Mouse (Mus musculus): ENCODE measurements around the gene Taar7e. TPM values are rescaled to one million over a fixed set of nuclear protein-coding genes. Genes with fewer than 3 reads are reported as not detected.

Taar7e gene
- polyA plus RNA-seq (2021; fragmentation: Nextera tagmentation), result not detected in 2 replicates
- long read RNA-seq, experiment 1, result 0 reads
- long read RNA-seq, experiment 2, result 0 reads

GRCm38 (mm10) chr10:24037314-24037713 is at the start of gene Taar7e:
Gene Taar7e, plus strand, starts transcription at chr10:24037614.

DNA sequence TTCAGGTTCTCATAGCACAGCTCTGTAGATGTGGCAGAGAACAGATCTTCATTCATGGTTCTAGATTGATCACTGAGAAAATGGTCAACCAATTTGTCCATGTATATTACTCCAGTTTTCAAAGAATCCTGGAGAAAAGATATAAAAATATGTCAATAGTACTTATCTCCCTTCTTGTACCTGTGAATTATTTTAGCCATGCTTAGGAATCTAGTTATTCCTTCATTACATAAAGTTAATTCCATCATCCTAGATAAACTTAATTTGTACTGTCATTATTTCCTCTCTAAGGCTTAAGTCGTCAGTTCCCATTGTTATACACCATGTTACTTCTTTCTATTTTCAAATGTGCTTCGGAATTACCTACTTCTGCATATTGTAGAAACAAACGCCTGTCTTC is 44.0 kb upstream of the Taar7e start, which contains the start of gene Taar7a:
Taar7a (minus strand) TSS at position 101 of the 400 bp plus-strand sequence.

DNA sequence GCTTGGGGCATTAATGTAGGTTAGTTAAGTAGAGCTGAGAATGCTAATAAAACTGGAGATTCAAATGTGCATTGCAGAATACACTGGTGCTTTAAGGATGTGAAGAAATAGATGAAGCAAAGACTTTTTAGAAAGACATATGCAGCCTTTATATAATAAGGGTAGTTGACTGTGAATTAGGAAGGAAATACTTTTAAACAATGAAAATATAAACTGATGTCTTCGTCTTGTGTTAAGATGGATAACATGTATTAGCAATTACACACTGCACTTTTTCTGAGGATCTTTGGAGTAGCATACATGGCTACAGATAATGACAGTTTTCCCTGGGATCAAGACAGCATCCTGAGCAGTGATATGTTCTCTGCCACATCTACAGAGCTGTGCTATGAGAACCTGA is 37.8 kb upstream of the Taar7e start, which contains the start of gene Taar7b:
Taar7b (plus strand) TSS at position 301 of the 400 bp plus-strand sequence.

DNA sequence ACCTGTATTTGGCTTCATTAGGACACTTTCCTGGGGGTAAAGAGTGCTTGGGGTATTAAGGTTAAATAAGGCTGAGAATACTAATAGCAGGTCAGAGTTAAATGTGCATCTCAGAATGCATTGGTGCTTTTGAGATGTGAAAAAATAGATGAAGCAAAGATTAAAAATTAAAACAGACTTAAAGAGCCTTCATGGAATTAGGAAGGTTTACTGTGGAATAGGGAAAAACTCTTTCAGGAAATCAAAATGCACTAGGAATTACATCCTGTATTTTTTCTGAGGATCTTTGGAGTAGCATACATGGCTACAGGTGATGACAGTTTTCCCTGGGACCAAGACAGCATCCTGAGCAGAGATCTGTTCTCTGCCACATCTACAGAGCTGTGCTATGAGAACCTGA is 10.5 kb upstream of the Taar7e start, which contains the start of gene Taar7d:
Taar7d (plus strand) TSS at position 301 of the 400 bp plus-strand sequence.

GRCm38 (mm10) chr10:24049210-24049609 is 11.8 kb downstream of the Taar7e start, which contains the start of gene Taar7f:
Gene Taar7f, plus strand, starts transcription at chr10:24049510.

DNA sequence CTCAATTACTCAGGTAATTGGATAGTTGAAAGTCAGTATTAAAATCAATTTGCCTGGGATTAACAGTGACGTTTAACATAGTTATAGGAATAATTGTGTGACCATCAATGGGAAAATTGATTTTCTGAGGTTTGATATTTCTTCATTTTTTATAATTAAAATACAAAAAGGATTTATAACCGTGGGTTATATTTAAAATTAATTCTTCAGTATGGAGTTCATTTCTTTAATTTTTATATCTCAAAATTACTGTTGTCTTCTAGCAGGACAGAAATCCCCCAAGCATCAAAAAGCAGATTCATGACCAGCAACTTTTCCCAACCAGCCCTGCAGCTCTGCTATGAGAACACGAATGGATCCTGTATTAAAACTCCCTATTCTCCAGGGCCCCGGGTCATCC is 38.8 kb downstream of the Taar7e start, which contains the start of gene Taar8a:
Taar8a (plus strand) TSS at position 301 of the 400 bp plus-strand sequence.

Other genes starting within 250 kb of the Taar7e start
- gene Slc18b1, start 240.6 kb upstream of the Taar7e start, polyA plus RNA-seq (2021; fragmentation: Nextera tagmentation), result 14.3 and 15.9 TPM in 2 replicates
- gene Vnn3, start 186.2 kb upstream of the Taar7e start, polyA plus RNA-seq (2021; fragmentation: Nextera tagmentation), result not detected in 2 replicates
- gene Vnn1, start 142.9 kb upstream of the Taar7e start, polyA plus RNA-seq (2021; fragmentation: Nextera tagmentation), result 0.15 and 0.20 TPM in 2 replicates
- gene Taar1, start 117.3 kb upstream of the Taar7e start, polyA plus RNA-seq (2021; fragmentation: Nextera tagmentation), result not detected in 2 replicates
- not detected in 2 replicates for gene Taar2, start 99.0 kb upstream of the Taar7e start, polyA plus RNA-seq (2021; fragmentation: Nextera tagmentation)
- gene Taar3, start 88.1 kb upstream of the Taar7e start, polyA plus RNA-seq (2021; fragmentation: Nextera tagmentation), result not detected in 2 replicates
- gene Taar4, start 77.1 kb upstream of the Taar7e start, polyA plus RNA-seq (2021; fragmentation: Nextera tagmentation), result not detected in 2 replicates
- not detected in 2 replicates for gene Taar5, start 66.9 kb upstream of the Taar7e start, polyA plus RNA-seq (2021; fragmentation: Nextera tagmentation)
- gene Taar6, start 52.0 kb upstream of the Taar7e start, polyA plus RNA-seq (2021; fragmentation: Nextera tagmentation), result not detected in 2 replicates
- not detected in 2 replicates for gene Taar7a, start 44.1 kb upstream of the Taar7e start, polyA plus RNA-seq (2021; fragmentation: Nextera tagmentation)
- gene Taar7b, start 37.7 kb upstream of the Taar7e start, polyA plus RNA-seq (2021; fragmentation: Nextera tagmentation), result not detected in 2 replicates
- gene Taar7d, start 10.4 kb upstream of the Taar7e start, polyA plus RNA-seq (2021; fragmentation: Nextera tagmentation), result not detected in 2 replicates
- gene Taar7f, start 11.9 kb downstream of the Taar7e start, polyA plus RNA-seq (2021; fragmentation: Nextera tagmentation), result not detected in 2 replicates
- gene Taar8a, start 38.9 kb downstream of the Taar7e start, polyA plus RNA-seq (2021; fragmentation: Nextera tagmentation), result not detected in 2 replicates
- not detected in 2 replicates for gene Taar8b, start 54.7 kb downstream of the Taar7e start, polyA plus RNA-seq (2021; fragmentation: Nextera tagmentation)
- gene Taar8c, start 64.3 kb downstream of the Taar7e start, polyA plus RNA-seq (2021; fragmentation: Nextera tagmentation), result not detected in 2 replicates
- not detected in 2 replicates for gene Taar9, start 71.9 kb downstream of the Taar7e start, polyA plus RNA-seq (2021; fragmentation: Nextera tagmentation)
- 176 and 202 TPM in 2 replicates for gene Stx7, start 111.7 kb downstream of the Taar7e start, polyA plus RNA-seq (2021; fragmentation: Nextera tagmentation)
- 3.4 and 4.2 TPM in 2 replicates for gene Moxd1, start 185.9 kb downstream of the Taar7e start, polyA plus RNA-seq (2021; fragmentation: Nextera tagmentation)

Data from layer of hippocampus, adult 6 months (tissue).